Mouse (Mus musculus) MEL (cell line): ENCODE results near the gene Tcf12.

Source experiments
- CTCF ChIP-seq, 3 experiments: IDR thresholded peaks in 2 of 3; conservative IDR thresholded peaks in 1 of 3; 2 replicates each; pipeline ENCODE4 v1.5.1; 2011 to 2012; ENCODE audit warnings: low read length in 3 of 3, low read depth in 2 of 3, mild to moderate bottlenecking in 2 of 3, improper control_type of control experiment in 1 of 3, inconsistent platforms in 1 of 3, mixed read lengths in 1 of 3, moderate library complexity in 1 of 3; ENCODE audit not compliant: control insufficient read depth in 1 of 3, insufficient read depth in 1 of 3, poor library complexity in 1 of 3, severe bottlenecking in 1 of 3
- MAX ChIP-seq: IDR thresholded peaks from 2 replicates; pipeline ENCODE4 v1.6.1; 2011; ENCODE audit warnings: low read length, improper control_type of control experiment
- NRF1 ChIP-seq: IDR thresholded peaks from 2 replicates; pipeline ENCODE4 v1.6.1; 2014; ENCODE audit warnings: low read depth, mild to moderate bottlenecking, inconsistent platforms, low read length, improper control_type of control experiment, moderate library complexity; ENCODE audit not compliant: poor library complexity, insufficient read depth, severe bottlenecking
- ZKSCAN1 ChIP-seq: IDR thresholded peaks from 2 replicates; pipeline ENCODE4 v1.6.1; 2012; ENCODE audit warnings: low read depth, mild to moderate bottlenecking, inconsistent platforms, low read length, improper control_type of control experiment, moderate library complexity

DNA sequence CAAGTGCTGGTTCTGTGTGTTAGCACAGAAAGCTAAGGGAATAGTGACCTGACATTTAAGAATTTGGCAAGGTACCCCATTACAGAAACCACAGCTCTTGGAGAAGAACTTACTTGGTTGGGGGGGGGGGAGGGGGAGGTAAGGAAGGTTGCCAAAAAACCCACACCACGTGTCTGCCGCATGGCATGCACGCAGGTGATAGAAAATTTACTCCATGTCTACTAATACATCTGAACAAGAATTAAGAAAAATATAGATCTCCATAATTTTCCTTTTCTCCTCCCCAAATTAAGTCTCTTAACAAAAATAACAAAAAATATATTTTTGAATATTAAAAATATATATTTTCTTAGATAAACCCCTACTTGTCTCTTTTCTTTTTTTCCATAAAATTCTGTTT is 75.4 kb downstream of the Tcf12 start:
- TF ChIP-seq ZKSCAN1 (no peak), CTCF (IDR thresholded peaks at IDR 0.05 in 2 of 3, conservative IDR thresholded peaks at IDR 0.05 in 1 of 3; ENCODE audit: control insufficient read depth in 1 of 3, insufficient read depth in 1 of 3, low read depth in 2 of 3, low read length in 3 of 3, poor library complexity in 1 of 3, severe bottlenecking in 1 of 3) (no peak), NRF1 (no peak), MAX (peak; percentile 92)
